Mouse (Mus musculus): Measurements from ENCODE around the gene Fam234b.

Fam234b gene

GRCm38 (mm10) chr6:135183961-135184360, 13.8 kb upstream of the Fam234b start:
- DNase-seq = no peak

DNA sequence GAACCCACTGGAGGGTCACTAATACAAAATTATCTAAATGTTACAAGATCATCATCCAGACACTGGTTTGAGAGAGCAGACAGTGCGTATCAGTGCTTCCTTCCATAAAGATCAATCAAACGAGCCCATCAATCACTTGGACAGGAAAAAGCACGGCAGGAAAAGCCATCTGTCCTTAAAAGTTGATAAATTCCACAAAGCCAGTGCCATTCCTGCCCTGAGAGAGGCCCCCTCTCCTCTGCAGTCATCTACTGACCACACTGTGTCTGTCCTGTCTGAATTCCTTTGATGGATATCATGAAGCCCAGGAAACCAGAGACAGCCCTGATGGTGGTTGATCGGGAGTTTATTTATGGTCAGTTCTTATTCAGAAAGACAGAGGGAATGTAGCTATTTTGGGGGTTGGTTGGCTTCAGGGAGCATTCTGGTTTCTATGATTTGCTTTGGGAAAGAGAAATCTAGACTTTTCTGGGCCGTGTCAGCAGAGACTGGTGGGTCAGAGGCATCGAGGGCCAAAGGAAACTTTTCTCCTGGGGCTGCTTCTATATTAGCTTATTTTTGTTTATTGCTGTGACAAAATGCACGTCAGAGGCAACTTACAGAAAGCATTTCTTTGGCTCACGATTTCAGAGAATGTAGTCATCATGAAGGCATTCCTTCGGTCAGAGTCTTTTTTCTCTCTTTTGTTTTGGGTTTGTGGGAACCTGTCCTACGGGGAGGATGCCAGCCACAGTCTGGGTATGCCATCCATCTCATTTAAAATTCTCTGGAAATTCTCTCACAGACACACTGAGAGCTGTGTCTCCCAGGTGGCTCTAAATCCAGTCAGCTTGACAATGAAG, 10.5 kb upstream of the Fam234b start:
- DNase-seq = no peak

GRCm38 (mm10) chr6:135188629-135189028, 9.1 kb upstream of the Fam234b start:
- no peak for DNase-seq

- DNase-seq = no peak
These were observed 7.7 kb upstream of the Fam234b start for GRCm38 (mm10) chr6:135190122-135190521.

- no peak for DNase-seq
These were observed 5.9 kb upstream of the Fam234b start for GRCm38 (mm10) chr6:135191906-135192305.

GRCm38 (mm10) chr6:135192993-135193392, 4.8 kb upstream of the Fam234b start:
- no peak for DNase-seq

DNA sequence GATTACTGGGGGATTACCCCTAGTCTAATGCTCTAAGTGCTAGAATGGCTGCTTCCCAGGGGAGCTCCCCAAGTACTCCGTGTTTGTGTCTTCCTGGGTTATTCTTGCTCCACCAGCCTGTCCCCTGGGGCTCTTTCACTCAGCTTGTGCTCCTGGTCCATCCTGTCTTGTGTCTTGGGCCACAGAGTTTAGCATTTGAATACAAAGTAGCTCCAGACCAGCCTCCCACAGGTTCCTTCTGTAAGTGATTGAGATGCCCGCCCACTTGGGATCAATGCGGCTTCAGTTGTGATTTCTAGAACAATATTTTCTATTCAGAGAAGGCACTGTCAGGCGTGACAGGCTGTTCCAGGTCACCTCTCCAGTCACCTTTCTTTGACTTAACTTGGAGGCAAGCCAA, 4.0 kb upstream of the Fam234b start:
- no peak for DNase-seq

GRCm38 (mm10) chr6:135194907-135195306, 2.9 kb upstream of the Fam234b start:
- DNase-seq = no peak

- no peak for DNase-seq
These were observed 1.1 kb upstream of the Fam234b start for GRCm38 (mm10) chr6:135196707-135197106.

GRCm38 (mm10) chr6:135197446-135197845, 331 bp upstream of the Fam234b start:
- DNase-seq = no peak

GRCm38 (mm10) chr6:135198726-135199125, 949 bp downstream of the Fam234b start:
- DNase-seq = no peak

DNA sequence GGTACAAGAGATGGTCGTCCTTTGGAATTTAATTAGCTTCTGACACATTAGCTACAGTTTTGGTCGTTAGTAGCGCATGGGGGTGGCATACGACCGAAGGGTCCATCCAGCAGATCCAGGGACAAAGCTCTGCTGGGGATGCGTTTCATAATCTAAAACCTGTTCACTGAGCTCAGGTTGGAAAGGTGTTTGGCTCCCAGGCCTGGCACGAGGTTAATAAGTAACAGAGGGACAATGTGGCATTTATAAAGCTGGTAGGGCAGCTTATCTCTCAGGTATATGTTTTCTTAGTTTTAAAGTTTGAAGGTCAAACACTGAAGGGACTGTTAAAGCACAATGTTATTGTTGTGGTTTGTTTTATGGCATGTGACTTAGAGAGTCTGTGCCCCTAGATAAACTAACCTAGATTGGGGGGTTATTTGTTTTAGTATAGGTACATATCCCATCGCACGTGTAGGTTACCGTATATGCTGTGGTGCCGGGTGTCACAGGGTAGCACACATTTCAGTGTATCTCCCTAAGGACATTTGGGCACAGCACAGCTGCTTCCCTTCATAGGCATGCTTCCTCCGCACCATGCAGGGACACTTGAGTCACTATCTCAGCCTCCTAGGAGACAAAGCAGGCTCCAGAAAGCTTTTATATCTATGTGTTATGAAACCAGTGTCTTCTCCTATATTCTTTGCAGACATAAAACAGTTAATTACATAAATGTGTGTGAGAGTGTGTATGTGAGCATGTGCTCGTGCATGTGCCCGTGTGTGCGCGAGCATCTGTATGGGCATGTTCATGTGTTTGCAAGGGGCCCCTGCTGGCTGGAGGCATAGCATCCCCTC, 2.6 kb downstream of the Fam234b start:
- peak; percentile 50 for DNase-seq

- DNase-seq = no peak
These were observed 4.9 kb downstream of the Fam234b start for GRCm38 (mm10) chr6:135202668-135203067.

GRCm38 (mm10) chr6:135203737-135204136, 6.0 kb downstream of the Fam234b start:
- DNase-seq = no peak

GRCm38 (mm10) chr6:135204869-135205268, 7.1 kb downstream of the Fam234b start:
- no peak for DNase-seq

GRCm38 (mm10) chr6:135205802-135206201, 8.0 kb downstream of the Fam234b start:
- DNase-seq = no peak

DNA sequence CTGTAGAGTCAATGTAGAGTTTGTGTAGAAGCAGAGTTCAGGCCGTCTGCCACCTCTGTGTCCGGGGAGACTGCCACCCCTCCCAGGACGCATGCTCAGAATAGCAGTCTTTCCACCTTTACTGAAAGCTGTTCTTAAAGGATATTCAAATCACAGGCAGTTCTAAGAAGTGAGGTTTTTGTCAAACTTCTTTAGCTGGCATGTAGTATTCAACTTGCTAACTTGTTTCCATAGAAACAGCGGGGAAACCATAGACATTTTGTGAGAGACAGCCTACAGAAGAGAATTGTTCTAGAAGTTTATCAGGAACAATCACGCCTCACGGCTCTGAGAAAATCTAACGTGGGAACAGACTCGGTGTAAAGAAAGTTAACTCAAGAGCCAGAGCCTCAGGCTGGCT, 9.1 kb downstream of the Fam234b start:
- DNase-seq = no peak

- no peak for DNase-seq
These were observed 13.4 kb downstream of the Fam234b start for GRCm38 (mm10) chr6:135211169-135211568.

- DNase-seq = no peak
These were observed 14.9 kb downstream of the Fam234b start for GRCm38 (mm10) chr6:135212666-135213065.

DNA sequence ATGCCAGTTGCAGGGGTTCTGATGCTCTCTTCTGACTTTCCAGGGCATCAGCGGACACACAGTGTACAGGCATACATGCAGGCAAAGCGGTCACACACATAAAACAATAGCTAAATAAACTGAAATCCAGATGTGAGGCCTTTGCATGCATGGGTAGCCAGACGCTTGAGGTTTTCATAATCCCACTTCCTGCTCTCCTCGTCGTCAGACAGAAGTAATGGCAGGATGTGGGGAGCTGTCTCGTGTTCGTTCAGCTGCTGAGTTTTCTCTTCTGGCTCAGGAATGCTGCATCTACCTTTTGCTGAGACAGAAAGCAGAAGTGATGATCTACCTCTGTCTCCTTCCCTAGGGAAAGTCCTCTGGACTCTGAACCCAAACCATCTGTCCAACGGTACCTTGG, 20.6 kb downstream of the Fam234b start:
- no peak for DNase-seq

GRCm38 (mm10) chr6:135219916-135220315, 22.1 kb downstream of the Fam234b start:
- DNase-seq = no peak

DNA sequence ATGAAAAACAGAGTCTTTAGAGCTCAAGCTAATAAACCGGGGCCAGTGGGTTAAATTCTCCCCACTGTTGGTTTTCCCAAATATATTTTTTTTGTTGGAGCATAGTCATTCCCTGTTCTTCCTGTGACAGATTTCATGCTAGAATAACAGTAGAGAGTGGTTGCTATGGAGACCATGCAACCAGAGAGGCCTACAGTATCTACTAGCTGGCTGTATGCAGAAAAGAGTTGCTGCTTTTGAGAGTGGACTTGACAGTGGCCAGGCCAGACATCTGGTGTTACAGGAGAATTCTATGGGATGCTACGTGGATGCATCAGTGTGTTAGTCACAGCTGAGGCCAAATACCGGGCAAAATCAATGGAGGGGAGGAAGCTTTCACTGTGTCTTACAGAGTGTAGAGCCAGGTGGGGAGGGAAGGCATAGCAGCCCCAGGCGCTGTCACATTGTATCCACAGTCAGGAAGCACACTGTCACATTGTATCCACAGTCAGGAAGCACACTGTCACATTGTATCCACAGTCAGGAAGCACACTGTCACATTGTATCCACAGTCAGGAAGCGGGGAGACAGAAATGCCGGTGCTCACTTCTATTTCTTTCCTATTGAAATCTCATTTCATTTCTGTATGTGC, 26.1 kb downstream of the Fam234b start:
- DNase-seq = no peak

DNA sequence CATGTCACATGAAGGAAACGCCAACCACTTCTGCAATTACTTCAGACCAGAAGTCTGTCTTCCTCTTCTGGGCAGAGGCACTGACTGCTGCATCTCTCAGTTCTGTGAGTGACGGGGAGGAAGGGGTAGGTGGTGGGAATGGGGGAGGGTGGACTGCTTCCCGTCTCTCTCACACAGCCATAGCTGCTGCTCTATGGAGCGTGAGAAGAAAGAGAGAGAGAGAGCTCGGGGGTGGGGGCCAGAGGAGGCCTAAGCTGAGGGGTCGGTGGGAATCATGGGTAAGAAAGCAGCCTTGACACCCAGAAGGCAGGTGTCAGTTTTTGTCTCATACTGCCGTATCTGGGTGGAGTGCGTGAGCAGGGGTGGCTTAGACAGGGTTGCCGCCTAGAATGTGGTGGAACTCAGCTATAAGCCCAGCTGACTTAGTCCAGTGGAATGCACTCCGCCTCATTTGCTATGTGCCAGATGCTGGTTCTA, 30.7 kb downstream of the Fam234b start:
- no peak for DNase-seq

Data from right cerebral cortex, postnatal 25 days (tissue).